Mouse (Mus musculus): ENCODE data around the gene Plod2.

Plod2 gene

DNA sequence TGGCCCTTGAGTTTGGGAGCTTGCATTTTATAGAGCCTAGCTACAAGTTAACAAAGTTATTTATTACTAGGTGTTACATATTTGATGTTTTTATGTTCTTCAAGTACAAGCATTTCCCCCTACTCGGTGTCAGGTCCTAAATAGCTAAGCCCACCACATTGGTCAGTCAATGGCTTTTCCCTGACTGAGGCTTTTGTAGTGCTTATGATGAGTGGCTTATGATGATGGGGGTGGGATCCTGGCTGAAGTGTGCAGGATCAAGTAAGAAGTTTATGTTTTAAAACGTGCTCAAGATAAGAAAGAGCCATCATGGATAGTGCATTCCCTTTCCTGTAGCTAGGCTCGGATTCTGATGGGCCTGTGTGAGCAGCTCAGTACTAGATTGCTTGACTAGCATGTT is 10.7 kb downstream of the Plod2 start:
- intact Hi-C loops (cut with DNase I) = no loop called here

DNA sequence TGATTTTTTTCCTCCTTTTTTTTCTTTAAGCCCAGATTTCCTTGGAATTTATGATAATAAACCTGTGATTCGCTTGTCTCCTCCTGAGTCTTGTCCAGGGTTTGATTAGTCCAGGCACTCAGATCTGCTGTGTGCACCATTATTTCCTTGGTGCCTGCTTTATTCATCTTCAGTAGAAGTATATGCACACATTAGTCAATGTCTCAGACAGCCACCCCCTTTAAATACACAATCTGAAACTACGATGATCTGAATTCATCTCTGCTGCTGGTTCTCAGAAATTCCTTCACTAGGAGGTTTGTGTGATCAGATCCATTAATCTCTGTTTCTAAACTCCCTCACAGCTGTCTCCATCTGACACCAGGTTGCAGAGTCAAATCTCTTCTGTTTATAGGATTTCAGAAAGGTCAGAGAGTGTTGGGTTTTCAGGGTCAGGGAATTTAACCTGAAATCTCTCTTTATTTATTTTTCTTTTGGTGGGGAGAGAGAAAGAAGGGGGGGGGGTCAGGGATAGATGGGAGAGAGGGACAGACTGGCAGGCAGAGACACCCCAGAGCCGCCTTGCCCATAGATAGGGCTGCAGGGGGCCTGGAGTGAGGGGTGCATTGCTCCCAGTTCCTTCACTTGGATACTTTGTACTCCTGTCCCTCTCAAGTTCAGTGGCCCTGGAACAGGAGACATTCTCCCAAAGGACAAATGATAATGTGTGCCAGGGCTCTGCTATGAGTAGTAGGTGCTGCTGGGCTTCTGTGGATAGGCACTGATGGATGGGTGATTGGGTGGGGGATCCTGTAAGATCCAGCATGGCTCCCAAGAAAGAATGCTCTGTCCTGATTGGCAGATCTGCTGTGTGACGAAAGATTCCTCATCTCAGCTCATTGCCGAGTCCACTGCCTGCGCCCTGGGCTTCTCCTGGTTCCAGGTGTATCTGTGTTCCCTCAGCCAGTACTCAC is 13.3 kb downstream of the Plod2 start:
- intact Hi-C loops (cut with DNase I) = no loop called here

DNA sequence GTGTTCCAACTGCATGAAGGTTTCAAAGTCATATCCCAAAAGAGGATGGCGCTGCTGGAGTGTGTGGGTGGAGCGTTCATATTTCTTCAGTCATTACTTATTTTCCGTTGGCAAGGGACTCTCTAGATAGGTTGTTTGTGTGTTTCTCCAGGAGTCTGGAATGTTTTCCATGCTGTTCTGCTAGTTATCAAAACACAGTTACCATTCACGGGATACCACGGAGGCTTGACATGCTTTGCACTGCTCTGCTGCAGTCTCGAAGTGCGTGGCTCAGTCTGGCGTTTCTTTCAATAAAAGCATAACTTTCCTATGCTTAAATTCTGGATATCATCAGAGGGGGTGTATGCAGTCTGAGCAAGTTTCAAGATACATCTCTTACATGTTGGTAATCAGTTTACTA is 17.7 kb downstream of the Plod2 start:
- intact Hi-C loops (cut with DNase I) = no loop called here

DNA sequence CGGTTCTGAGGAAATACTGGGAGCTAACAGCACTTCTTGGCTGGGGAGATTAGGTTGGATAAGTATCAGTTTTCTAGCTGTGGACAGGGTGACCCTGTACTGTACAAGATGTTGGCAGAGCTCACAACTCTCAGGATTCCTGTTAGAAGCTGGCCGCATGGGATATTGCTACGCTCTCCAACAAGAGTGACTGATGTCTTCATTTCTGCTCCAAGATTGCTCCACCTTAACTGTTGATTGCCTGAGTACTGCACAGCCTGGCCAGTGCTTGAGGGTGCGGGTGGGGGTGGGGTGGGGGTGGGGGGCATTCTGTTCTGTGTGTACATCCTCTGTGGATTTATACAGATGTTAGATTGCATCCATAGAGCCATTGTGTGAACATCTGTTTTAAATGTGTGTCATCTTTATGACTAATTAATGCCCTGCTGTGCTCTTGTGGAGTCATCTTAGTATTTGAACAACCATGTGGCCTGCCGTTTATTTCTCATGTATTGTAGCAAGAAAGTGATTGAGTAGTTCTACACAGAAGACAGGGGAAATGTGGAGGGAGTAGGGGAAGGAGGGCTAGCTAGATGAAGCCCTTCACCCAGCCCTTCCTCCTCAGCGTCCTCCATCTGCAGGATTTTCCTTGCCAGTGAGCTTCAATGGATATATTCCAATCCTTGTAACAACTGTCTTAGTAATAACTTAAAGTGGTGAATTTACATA is 19.0 kb downstream of the Plod2 start:
- intact Hi-C loops (cut with DNase I) = no loop called here

DNA sequence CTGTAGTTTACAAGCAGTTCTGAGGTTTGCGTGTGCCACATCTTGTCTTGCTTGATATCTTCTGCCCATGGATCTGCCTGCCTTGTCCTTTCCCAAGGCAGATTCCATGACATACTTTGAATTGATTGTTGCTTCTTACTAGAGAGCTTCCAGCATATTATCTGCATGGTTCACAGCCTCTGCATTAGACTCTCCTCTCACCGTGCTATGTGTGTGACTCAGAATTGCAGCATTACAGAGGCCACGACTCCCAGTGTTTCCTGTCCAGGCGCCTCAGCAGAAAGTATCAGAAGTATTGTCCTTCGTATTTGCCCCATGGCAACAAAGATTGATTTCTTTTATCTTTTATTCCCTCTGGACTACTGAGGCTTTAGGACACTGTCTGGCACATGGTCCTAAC is 20.4 kb downstream of the Plod2 start:
- intact Hi-C loops (cut with DNase I) = no loop called here

DNA sequence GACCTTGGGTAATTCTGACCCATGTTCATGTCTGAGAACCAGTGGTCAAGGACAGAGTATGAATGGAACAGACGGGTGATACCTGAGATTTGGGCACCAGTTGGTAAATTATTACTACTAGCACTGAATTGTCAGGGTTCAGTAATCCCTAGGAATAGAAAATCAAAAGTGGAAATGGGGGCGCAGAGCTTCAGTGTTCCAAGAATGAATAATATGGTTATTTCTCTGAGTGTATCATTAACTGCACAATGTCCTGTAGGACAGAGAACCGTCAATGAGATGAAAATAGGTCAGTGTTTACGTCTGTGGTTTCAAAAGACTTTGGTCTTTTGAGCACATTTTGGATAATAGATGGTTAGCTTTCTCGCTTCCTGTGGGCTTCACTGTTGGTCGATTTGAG is 21.3 kb downstream of the Plod2 start:
- intact Hi-C loops (cut with DNase I) = no loop called here

DNA sequence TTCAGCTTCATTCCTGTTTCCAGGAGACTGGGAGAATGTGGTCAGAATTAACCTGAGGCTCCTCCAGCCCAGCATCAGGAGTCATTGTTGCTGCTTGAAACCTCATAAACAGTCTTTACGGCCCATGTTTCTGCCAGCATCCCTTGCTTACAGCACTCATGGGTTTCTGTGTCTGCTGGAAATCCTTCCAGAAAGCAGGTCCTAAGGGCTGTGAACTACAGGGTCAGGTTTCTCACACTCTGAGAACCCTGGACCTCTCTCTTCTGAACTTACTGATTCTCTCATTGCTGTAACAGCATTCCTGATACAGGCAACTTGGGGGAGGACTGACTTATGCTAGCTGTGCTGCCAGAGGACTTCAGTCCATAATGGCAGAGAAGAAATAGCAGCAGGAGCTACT is 22.4 kb downstream of the Plod2 start:
- intact Hi-C loops (cut with DNase I) = no loop called here

DNA sequence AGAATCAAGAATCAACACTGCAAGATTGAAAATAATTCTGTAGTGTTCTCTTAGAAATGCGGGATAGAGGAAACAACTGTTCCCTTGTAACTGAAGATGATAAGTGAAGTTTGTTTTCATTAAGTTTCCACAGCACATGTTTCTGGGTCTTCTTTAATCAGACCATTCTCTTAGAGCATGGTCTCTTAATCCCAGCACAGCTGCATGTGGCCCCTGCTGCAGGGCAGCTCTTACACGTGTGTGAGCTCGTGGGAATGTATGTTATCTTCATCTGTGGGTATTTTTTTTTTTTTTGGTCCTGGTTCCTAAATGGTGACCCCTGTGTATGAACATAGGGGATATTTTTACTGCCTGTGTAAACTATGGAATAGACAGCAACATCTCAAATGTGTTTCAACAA is 24.2 kb downstream of the Plod2 start:
- intact Hi-C loops (cut with DNase I) = no loop called here

DNA sequence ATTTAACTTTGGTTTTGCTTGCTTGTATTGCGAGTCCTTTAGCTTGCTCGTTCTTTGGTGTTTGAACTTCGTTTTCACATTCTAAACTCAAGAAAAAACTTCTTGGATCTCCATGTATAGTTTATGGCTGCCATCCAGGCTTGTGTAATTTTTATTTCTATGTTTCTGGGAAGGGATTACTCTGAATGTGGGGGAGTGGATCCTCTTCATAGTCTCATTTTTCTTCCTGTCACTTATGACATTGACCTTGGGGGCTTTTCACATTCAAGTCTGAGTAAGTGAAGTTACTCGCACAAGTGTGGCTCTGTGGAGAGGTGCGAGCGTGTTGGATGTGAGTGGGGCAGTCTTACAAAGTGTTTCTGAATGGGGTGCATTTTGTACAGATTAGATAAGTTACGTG is 25.5 kb downstream of the Plod2 start:
- intact Hi-C loops (cut with DNase I) = no loop called here

DNA sequence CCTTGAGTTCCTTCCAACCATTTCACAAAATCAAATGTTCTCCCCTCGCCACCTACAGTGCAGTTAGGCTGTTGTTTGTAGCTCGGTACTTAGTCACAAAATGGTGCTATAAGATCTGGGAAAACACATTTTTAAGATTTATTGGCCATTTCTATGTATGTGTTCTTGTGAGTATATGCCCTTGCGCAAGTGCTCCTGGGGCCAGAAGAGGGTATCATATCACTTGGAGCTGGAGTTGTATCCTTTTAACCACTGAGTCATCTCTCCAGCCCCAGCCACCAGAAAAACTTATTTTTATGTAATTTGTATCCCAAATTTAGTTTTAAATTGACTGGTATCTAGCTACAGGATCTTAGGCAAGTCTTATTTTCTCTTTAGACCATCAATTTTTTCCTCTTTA is 26.8 kb downstream of the Plod2 start:
- intact Hi-C loops (cut with DNase I) = no loop called here

DNA sequence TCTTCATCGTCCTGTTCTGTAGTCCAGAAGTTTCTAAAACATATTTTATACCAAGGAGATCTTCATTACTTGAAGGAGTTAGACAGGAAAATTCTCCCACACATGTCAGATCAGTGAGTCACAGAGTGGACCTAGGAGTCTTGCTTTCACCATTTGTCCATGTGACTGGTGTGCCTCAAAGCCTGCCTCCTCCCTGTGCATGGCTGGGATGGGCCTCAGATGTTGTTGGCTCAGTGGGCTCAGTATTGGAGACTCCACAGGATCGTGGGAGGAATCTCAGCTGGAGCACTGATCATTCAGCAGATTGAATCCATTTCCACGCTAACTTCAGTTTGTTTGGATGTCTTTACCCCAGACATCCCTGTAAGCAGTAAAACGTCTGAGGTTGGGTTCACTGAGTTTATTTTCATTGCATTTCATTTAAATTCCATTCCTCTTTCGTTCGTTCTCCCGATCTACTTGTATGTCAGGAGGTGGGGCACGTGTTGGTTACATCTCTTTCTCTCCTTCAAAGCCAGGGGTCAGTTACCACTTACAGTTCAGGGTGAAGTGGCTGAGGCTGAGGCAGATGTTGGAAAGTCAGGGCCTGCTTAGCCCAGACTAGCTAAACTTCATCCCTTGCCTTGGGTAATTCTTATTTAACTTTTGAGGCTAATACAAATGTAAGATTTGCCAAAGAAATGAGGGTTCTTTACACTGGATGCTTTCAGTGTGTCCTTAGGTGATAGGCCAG is 30.5 kb downstream of the Plod2 start:
- intact Hi-C loops (cut with DNase I) = no loop called here

DNA sequence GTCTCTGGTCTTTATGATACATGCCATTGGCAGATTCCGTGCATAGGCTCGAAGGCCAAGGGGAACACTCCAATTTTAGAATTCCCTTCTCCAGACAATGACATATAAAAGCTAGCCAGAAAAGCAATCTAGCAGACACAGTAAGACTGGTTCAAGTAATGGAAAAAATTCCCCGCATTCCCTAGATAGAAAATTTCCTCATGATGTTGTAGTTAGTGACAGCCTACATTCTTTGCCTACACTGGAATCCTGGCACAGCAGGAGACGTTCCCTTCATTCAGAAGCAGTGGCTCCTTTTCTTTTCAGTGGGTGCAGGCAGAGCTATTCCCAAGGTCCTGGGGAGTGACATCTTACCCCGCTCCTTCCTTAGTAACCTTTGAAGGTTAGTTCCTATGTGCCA is 41.9 kb downstream of the Plod2 start:
- intact Hi-C loops (cut with DNase I) = no loop called here

DNA sequence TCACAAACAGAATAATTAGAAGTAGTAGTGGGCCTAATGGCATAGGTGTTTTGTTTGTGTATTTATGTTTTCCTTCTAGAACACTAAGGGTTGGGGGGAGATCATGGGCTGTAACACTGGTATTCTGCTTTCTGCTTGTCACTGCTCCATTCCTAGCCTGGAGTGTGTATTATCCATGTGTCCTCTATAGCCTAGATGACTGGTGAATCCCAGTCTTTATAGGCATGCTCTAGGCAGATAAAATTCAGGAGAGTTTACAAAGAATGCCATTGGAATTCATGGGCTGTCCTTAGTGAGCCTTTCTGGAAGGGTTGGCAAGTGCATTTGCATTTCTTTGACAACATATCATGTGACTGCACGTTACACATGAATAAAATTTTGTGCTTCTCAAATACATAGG is 44.0 kb downstream of the Plod2 start:
- intact Hi-C loops (cut with DNase I) = no loop called here

DNA sequence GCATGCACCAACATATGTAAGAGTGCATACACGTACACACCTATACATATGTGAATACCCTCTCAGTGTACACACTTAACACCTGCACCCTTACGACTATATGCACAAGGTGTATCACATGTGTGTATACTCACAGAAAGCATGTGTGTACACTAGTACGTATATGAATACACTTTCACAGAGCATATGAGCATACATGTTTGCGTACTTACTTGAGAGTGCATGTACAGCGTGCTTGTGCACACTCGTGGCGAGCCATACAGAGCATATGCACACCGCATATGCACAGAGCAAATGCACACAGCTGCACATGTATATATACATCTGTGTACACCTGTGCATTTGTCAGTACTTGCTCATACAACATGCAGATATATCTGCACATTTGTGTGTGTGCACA is 45.4 kb downstream of the Plod2 start:
- intact Hi-C loops (cut with DNase I) = no loop called here

DNA sequence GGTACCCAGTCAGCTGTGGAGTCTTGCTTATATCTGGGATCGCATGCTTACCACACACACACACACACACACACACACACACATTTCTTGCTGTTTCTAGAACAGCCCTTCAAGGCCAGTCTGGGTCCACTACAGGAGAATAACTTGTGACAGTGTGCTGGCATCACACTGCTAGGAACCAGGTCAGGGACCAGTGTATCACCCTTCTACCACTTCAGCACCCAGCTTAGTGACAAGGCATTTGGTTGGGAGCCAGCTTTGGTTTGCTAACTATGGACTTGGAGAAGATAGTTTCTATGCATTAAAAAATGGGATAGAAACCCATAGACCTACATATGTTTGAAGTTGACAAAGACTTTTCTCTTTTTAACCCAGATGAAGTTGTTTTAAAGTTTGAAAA is 46.2 kb downstream of the Plod2 start:
- intact Hi-C loops (cut with DNase I) = no loop called here

DNA sequence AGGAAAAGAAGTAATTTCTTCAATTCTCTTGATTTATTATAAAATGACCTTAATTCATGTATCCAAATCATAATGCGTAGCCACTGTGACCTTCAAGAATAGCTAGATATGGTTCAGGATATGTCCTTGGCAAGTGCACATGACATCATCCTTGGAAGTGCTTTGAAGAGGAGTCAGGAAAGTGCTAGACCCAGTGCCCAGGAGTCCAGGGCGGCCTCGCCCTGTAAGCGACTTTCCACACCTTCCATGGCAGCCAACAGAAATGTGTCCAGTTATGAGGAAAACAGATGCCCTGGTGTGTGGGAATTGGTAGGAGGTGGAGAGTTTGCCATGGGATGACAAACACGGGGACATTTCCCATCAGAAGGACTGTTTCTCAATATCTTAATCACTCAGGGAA is 47.0 kb downstream of the Plod2 start:
- intact Hi-C loops (cut with DNase I) = no loop called here

DNA sequence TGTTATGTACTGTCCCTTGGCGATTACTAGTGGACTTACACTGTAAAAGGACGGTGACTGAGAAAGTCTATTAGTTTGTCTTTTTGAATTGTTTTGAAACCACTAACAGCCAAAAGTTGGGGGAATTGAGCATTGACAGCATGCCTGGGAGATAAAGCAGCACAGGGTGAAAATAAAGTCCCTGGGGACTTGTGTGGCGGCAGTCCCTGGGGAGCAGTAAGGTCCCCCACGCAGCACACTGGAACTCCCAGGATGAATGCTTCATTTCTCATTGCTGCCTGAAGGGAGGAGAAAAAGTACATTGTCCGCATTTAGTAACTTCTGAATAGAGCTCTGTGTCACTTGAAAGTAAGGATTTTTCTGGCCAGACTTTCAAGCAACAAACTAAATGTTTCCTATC is 49.5 kb downstream of the Plod2 start:
- intact Hi-C loops (cut with DNase I) = no loop called here

DNA sequence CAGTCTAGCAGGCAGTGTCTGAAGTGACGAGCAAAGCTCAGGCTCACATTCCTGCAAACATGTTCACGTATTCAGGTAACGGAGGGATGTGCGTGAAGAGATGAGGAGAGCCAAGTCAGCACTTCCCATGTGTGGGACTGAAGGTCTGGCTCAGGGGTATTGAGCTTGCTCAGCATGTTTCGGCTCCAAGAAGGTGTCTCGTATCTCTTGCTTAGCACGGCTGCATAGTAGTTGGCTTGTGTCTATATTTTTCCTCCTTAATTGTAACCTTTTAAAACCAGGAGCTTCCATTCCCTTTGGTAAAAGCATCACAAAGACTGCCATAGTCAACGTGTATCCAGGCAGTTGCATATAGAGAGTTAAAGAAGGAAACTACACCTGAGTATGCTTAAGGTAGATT is 50.7 kb downstream of the Plod2 start:
- intact Hi-C loops (cut with DNase I) = no loop called here

DNA sequence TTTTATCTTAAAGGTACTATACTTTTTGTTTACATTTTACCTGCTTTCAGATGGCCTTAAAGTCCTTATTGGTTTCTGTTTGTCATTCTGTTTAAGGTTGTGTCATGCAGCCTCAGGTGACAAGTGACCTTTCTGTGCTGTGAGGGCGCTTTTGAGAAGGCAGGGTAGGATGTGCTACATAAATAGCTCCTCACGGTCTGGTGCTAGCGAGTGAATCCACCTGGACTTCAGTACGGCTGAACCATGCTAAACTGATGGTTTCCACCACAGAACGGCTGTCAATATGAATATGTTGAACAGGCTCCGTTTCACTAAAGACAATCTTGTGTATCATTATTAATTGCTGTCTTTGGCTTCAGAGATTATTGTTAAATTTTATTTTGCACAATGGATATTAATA is 52.5 kb downstream of the Plod2 start:
- intact Hi-C loops (cut with DNase I) = no loop called here

DNA sequence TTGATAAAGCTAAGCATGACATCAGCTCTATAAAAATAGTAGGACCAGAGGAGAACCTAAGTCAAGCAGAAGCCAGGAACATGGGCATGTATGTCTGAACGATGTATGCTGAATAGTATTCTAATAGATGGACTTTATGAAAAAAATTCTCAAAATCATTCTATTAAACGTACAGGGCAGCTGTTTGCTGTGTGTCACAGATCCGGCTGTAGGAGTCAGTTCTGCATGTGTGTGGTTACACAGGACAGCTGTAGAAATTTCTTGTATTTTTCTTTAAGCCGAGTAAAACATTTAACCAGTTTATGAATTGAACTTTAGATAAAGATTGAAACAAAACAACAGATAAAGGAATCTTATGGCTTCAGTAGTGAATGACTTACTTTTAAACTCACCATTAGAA is 53.3 kb downstream of the Plod2 start:
- intact Hi-C loops (cut with DNase I) = loop anchor here (5.0 kb wide), 1 partner anchor 53 kb away; the partner anchor contains the start of gene Plod2

DNA sequence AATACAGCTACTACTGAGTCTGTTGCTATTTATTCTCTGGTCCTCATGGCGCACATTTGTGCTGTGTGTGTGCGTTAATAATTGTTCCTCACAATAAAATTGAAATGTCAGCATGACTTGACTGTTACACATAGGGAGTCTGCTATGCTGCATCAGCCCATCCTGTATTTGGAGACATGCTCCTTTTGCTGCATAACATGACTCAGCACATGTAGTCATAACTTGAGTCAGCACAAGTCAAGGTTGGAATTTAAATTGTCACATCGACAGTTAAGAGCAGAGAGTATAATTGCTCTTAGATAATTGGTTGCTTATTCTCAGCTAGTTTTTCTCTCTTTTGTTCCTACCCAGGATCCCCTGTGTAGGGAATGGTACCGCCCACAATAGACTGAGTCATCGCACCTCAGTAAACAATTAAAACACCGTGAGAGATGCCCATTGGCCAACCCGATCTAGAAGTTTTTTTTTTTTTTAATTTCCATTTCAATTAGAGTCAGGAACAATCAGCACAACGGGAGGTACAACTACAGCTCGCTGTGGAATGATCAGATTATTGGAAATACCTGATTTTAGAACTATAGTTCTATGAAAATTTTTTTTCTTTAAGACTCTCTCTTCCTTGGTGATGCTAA is 55.0 kb downstream of the Plod2 start:
- intact Hi-C loops (cut with DNase I) = loop anchor here (5.0 kb wide), 1 partner anchor 55 kb away; the partner anchor contains the start of gene Plod2
